Mouse (Mus musculus): ENCODE results near the gene Ubr7.

Gene Ubr7

GRCm38 (mm10) chr12:102799528-102799927 lies 41.8 kb downstream of the Ubr7 start:
- no peak for ATAC-seq (ENCODE audit: insufficient number of reproducible peaks, low FRiP score, low TSS enrichment)

GRCm38 (mm10) chr12:102814858-102815257 lies 57.1 kb downstream of the Ubr7 start:
- ATAC-seq (ENCODE audit: insufficient number of reproducible peaks, low FRiP score, low TSS enrichment), result no peak

- no peak for ATAC-seq (ENCODE audit: insufficient number of reproducible peaks, low FRiP score, low TSS enrichment)
Measured at GRCm38 (mm10) chr12:102826399-102826798, 68.6 kb downstream of the Ubr7 start.

GRCm38 (mm10) chr12:102827119-102827518 lies 69.4 kb downstream of the Ubr7 start:
- no peak for ATAC-seq (ENCODE audit: insufficient number of reproducible peaks, low FRiP score, low TSS enrichment)

Measured in cerebellum, adult (tissue).